Mouse (Mus musculus) ES-E14 (cell line): ENCODE measurements around the gene Nmt1. TPM values are rescaled to one million over a fixed set of nuclear protein-coding genes. Genes with fewer than 3 reads are reported as not detected.

Experiments
- DNase-seq: peaks from one replicate; pipeline ENCODE4 v3.0.0-alpha.2; 2013; ENCODE audit warnings: low read depth, low spot score
- H3K27ac ChIP-seq: 2 replicates; pipeline ENCODE4 v1.5.1; 2012; ENCODE audit warnings: low read depth, mild to moderate bottlenecking, low read length, moderate library complexity, mixed read lengths; ENCODE audit not compliant: poor library complexity, insufficient read depth, severe bottlenecking
- H3K36me3 ChIP-seq: 2 replicates; pipeline ENCODE4 v1.6.1; 2012; ENCODE audit warnings: mild to moderate bottlenecking, low read length, moderate library complexity, mixed read lengths; ENCODE audit not compliant: control insufficient read depth, poor library complexity, insufficient read depth, severe bottlenecking
- H3K4me1 ChIP-seq, 2 experiments: fragments of 150-350 bp in 1 of 2; sonication (generic) in 1 of 2; 2 replicates each; pipeline ENCODE4 v1.6.1; 2012; ENCODE audit warnings: low read length in 2 of 2, mild to moderate bottlenecking in 1 of 2, mixed read lengths in 1 of 2; ENCODE audit not compliant: control insufficient read depth in 2 of 2, insufficient read depth in 2 of 2, poor library complexity in 1 of 2
- H3K4me3 ChIP-seq, 2 experiments: fragments of 150-350 bp in 1 of 2; sonication (generic) in 1 of 2; 2 replicates each; pipeline ENCODE4 v1.5.1; 2012; ENCODE audit warnings: low read length in 2 of 2, low read depth in 1 of 2, mild to moderate bottlenecking in 1 of 2, mixed read lengths in 1 of 2; ENCODE audit not compliant: insufficient read depth in 1 of 2, poor library complexity in 1 of 2, severe bottlenecking in 1 of 2
- H3K9ac ChIP-seq: 2 replicates; pipeline ENCODE4 v1.6.1; 2012; ENCODE audit warnings: low read depth, mild to moderate bottlenecking, low read length, mixed read lengths; ENCODE audit not compliant: poor library complexity, insufficient read depth, severe bottlenecking
- H3K9me3 ChIP-seq: fragments of 150-350 bp; sonication (generic); 2 replicates; pipeline ENCODE4 v1.6.1; 2012; ENCODE audit warnings: low read depth, mild to moderate bottlenecking, low read length; ENCODE audit not compliant: control insufficient read depth, insufficient read depth
- CHD2 ChIP-seq: IDR thresholded peaks from 2 replicates; pipeline ENCODE4 v1.6.1; 2014; ENCODE audit warnings: mild to moderate bottlenecking, low read depth, low read length, inconsistent platforms
- HCFC1 ChIP-seq: IDR thresholded peaks from 2 replicates; pipeline ENCODE4 v1.6.1; 2012; ENCODE audit warnings: low read length, inconsistent platforms, borderline replicate concordance; ENCODE audit not compliant: insufficient read depth
- MAFK ChIP-seq: IDR thresholded peaks from 2 replicates; pipeline ENCODE4 v1.6.1; 2014; ENCODE audit warnings: mild to moderate bottlenecking, low read depth, low read length, inconsistent platforms; ENCODE audit not compliant: insufficient read depth
- ZC3H11A ChIP-seq: IDR thresholded peaks from 2 replicates; pipeline ENCODE4 v1.6.1; 2012; ENCODE audit warnings: low read depth, mild to moderate bottlenecking, inconsistent platforms, low read length, borderline replicate concordance
- ZNF384 ChIP-seq: IDR thresholded peaks from 2 replicates; pipeline ENCODE4 v1.6.1; 2012; ENCODE audit warnings: low read depth, low read length, inconsistent platforms
- in situ Hi-C, 2 experiments: fragments of 600-800 bp; cut with MboI; formaldehyde crosslinking; loops; one replicate each; pipeline ENCODE4 v1.15.1; 2025; ENCODE audit warnings: low sequenced_read_pairs in 2 of 2, inconsistent platforms in 1 of 2; ENCODE audit not compliant: unreplicated experiment in 2 of 2
- total RNA-seq: library from RNA; depleted of rRNA; stranded (reverse); fragments of 300-350 nt; gene quantifications from 2 replicates; pipeline ENCODE4 v1.2.3, GENCODE M21; 2012

The Nmt1 gene
- total RNA-seq, 1 experiment, result 61.0 TPM

DNA sequence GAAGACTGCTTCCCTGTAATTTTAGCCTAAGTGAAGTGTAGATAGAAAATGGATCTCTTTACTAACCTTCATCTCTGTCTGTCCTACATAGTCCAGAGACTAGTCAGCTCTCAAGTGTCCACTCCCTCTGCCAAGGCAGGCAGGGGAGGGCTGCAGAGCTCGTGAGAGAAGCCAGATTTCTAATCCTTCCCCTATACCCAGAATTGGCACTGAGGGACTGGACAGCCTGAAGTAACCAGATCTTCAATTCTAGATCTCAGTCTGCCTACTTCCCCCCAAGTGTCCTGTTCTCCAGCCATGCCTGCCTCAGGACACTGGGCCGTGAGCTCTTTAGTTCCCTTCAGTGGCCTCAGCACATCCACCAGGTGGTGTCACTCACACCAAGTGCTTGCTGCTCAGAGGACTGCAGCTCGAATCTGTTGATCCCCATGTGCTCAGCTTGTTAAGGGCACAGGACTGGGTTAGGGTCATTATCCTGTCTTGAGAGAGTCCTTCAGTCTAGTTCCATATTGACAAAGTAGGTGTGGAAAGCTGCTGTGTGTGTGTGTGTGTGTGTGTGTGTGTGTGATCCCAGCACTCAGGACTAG lies 30.6 kb downstream of the Nmt1 start:
- Histone ChIP-seq H3K9me3 (no peaks in the 10 kb centered on the region), H3K4me1 (no peaks in the 10 kb centered on the region), H3K9ac (no peak overlapping the region), H3K4me3 (no peak overlapping the region), H3K36me3 (peaks cover 58% of the 10 kb centered on the region), H3K27ac (no peak overlapping the region)
- no peak for TF ChIP-seq CHD2
- TF ChIP-seq HCFC1, result no peak
- no peak for TF ChIP-seq ZNF384
- no peak for TF ChIP-seq MAFK
- TF ChIP-seq ZC3H11A, result no peak
- in situ Hi-C loops, result no loop called here
- DNase-seq, result no peak

DNA sequence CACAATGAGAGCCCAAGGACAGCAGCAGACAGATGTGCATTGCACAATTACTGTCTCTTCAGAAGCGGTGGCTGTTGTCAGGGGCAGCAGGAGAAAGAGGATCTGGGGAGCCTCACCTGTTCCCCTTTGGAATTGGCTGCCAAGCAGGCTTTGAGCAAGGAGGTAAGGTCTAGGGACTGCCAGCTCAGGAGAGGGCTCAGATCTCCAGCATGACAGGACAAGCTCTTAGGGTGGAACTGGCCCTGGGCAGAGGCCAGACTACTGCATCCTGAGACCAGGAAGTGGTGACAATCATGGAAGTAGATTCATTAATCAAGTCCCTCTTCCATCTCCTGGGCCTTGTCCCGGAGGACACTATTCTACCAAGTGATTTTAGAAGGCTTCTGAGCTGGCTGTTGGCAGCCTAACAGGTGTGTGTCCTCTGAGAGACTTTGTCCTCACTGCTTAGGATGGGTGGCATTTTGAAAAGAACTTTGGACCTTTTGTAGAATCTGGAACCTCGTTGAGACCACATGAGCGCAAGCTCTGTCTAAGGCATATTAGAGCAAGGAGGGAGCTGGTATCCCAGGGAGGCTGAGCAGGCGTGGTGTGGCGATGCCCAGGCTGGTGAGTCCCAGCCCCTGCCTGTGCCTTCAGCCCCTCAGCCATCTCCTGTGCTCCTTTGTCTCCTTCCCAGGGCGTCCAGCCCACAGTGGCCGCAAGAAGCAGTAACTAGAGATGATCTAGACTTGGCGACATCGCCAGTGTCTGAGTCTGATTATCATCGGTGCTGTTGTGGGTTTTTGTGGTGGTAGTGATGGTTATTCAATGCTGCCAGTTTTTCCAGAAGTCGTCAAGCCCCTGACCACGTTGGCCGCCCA lies 38.4 kb downstream of the Nmt1 start:
- Histone ChIP-seq H3K4me1 (peaks cover 3 to 6% of the 10 kb centered on the region in 2 experiments; a peak in 2 of 4 replicates), H3K27ac (no peak overlapping the region), H3K9ac (no peak overlapping the region), H3K9me3 (no peaks in the 10 kb centered on the region), H3K4me3 (no peak overlapping the region), H3K36me3 (peaks cover 62% of the 10 kb centered on the region)
- DNase-seq, result no peak
- TF ChIP-seq HCFC1 (no peak), CHD2 (no peak), ZNF384 (no peak), MAFK (no peak), ZC3H11A (no peak)
- in situ Hi-C loops, result no loop called here

DNA sequence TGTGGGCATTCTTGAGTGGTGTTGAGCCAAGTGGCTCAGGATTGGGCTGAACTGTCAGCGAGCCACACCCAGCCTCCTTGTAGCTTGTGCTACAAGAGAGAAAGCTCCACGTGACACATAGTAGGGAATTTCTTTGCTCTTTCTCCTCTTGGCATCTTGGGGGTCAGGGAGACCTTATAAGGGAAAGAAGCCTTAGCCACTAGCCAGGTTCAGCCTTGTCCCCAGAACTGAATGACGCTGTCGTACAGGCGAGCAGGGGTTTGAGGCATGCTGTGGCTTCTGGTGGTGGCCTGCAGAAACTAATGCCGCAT lies 39.0 kb downstream of the Nmt1 start:
- Histone ChIP-seq H3K27ac (no peak overlapping the region), H3K4me3 (no peak overlapping the region), H3K9ac (no peak overlapping the region), H3K36me3 (peaks cover 63% of the 10 kb centered on the region), H3K9me3 (no peaks in the 10 kb centered on the region), H3K4me1 (peaks cover 3 to 6% of the 10 kb centered on the region in 2 experiments; a peak in 2 of 4 replicates)
- in situ Hi-C loops, result no loop called here
- no peak for DNase-seq
- no peak for TF ChIP-seq HCFC1
- TF ChIP-seq CHD2, result no peak
- no peak for TF ChIP-seq ZNF384
- no peak for TF ChIP-seq MAFK
- TF ChIP-seq ZC3H11A, result no peak

DNA sequence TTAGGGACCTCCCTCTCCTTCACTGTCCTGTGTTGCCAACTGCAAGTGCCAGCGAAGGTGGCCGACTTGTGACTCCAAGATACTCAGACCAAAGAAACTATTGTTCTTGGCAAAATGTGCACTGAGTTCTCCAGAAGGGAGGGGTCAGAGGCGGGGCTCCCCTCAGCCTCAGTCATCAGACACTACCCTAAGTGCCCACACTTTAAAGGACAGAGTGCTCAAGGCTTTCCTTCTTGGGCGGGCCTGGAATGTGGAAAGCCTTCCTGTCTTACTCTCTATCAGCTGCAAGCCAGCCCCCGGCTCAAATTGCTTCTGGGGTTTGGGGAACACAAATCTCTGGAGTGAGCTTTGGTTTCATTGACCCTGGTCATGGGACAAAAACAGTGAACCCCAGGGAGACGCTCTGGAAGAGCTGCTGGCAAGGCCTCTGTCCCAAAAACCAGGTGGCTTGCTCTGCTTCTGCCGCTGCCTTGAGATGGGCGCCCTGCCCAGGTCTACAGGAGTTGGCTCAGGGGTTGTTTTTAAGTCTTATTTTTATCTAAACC lies 39.5 kb downstream of the Nmt1 start:
- TF ChIP-seq HCFC1, result no peak
- no peak for TF ChIP-seq MAFK
- no peak for TF ChIP-seq CHD2
- TF ChIP-seq ZNF384, result no peak
- TF ChIP-seq ZC3H11A, result no peak
- in situ Hi-C loops, result no loop called here
- Histone ChIP-seq H3K27ac (no peak overlapping the region), H3K4me3 (no peak overlapping the region), H3K9me3 (no peaks in the 10 kb centered on the region), H3K4me1 (peaks cover 3 to 6% of the 10 kb centered on the region in 2 experiments; a peak in 2 of 4 replicates), H3K36me3 (peaks cover 63% of the 10 kb centered on the region), H3K9ac (no peak overlapping the region)
- DNase-seq, result peak; percentile 28
